Mouse (Mus musculus) neural tube, embryonic 10.5 days (tissue): ENCODE data around the gene Smim13.
"Not testable (repeated sequence)": the region's sequence is repeated elsewhere in the genome, so short reads cannot be mapped to it uniquely, and the experiment has no call there.

Source experiments
- DNase-seq: peaks from one replicate; pipeline ENCODE4 v3.0.0-alpha.2; 2017; ENCODE audit warnings: low spot score; ENCODE audit errors: extremely low spot score

Smim13 gene

DNA sequence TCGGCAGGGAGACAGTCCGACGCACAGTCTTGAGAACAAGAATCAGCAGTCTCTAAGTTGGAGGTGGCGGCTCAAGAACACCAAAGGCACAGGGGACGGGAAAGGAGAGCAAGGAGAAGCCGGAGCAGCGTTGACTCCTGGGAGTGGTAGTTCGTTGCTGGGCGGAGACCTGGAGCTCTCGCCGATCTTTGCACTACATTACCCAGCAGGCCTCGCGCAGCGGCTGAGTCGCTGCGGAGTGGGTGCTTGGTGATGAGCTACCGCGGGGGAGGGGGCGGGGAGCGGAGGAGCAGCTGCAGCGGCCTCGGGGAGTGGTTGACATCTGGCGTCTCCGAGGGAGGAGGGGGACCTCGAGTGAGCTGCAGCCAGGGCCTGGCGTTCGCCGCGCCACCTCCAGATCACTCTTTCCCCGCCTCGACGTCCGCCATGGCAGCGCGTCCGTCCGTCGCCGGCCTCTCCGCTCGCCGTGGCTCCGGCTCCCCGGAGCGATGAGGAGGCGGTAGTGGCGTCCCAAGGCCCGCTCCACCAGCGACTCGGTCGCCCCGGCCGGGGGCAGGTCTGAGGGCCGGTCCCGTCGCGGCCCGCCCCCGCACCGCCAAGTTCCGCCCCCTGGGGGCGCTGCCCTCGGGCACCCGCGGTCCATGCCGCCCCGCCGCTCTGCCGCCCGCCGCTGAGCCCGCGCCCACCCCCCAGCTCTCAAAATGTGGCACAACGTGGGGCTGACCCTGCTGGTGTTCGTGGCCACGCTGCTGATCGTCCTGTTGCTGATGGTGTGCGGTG lies at the start of gene Smim13:
TSS of gene Smim13 (plus strand) at position 307 of the 780 bp plus-strand sequence.
- peak; percentile 97 for DNase-seq

DNA sequence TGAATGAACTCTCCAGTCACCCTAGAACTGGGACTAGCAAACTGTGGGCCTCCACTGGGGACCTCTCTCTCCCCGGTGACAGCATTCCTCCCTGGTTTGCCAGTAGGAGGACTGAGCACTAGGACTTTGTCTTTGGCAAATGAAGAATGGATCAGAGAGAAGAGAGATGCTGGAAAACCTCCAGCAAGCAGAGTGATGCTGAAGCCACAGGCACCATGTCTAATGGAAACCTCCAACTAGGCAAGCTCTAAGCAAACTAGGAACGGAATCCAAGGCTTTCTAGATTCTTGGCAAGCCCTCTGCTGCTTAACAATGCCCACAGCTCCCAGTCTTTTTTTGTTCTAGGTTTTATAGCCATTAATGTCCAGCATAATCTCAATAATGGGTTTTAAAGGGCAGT lies 48.8 kb upstream of the Smim13 start:
- no peak for DNase-seq

DNA sequence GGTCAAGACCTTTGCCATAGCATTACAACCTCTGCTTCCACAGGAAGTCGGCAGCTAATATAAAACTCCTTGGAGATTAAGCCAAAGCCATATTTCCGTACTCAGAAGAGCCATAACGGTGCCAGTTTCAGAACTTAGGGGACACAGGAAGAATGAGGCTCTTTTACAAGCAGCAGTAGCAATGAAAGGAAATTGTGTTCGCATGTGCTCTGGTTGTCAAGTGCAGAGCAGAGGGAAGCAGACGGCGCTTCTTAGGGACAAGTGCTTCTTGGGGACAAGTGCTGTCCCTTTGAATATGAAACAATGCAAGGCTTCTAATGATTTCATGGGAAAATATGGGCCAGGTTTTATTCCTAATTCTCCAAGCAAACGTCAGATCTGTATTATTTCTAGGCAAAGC lies 46.4 kb upstream of the Smim13 start:
- no peak for DNase-seq

DNA sequence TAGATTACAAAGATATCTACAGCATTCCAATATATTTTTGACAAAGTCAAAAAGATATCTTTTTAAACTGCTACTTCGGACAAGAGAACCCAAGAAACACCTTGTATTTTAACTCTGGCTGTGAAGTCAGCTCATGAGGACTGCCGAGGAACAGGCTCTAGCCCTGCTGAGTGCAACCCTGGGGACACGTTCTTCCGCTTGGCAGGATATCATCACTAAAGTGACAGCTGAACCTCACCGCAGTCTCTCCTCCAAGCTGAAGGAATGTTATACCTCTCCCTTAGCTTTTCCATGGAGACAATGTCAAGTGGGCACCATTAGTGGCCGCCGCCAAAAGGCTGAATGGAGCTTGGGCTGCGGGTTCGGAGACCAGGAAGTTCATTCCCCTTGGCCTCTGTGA lies 46.0 kb upstream of the Smim13 start:
- DNase-seq = no peak

GRCm38 (mm10) chr13:41205568-41205967 lies 44.1 kb upstream of the Smim13 start:
- DNase-seq = not testable (repeated sequence)

DNA sequence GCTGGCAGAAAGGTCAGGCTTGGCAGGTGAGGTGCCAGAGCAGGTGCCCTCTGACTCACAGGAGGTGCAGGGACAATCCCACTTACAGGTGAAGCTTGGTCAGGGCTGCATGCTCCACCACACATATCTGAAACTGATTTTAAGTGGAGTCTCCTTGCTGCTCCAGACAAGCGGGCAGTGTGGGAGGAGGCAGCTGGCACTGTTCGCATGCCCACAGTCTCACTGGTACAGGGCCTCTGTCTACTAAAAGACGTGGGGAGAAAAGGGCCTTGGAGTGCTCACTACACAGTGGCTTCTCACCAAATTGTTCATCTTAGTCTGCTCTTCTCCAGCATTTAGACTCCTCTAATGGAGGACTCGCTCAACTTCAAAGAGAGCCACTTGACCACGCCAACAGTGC lies 43.4 kb upstream of the Smim13 start:
- DNase-seq = no peak

- no peak for DNase-seq
Observed at GRCm38 (mm10) chr13:41211276-41211675, 38.4 kb upstream of the Smim13 start.

GRCm38 (mm10) chr13:41212558-41213322 lies 36.9 kb upstream of the Smim13 start:
- DNase-seq = no peak

- DNase-seq = no peak
Observed at GRCm38 (mm10) chr13:41215669-41216068, 34.0 kb upstream of the Smim13 start.

DNA sequence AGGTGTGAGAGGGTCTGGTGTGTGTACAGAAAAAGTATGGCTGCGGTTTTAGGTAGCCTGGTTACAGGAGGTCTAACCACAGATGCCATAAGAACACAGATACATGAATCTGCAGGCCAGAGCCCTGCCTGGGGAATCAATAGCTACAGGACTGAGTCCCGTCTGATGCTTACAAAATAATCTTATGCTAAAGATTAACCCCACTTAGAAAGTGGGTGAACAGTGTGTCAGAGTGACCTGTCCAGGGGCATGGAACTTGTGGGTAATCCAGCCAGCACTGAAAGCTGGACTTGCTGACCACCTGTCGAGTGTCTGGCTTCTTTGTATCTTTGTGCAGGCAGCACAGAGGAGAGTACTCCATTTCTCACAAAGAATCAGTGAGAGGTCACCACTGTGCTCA lies 33.4 kb upstream of the Smim13 start:
- DNase-seq = no peak

DNA sequence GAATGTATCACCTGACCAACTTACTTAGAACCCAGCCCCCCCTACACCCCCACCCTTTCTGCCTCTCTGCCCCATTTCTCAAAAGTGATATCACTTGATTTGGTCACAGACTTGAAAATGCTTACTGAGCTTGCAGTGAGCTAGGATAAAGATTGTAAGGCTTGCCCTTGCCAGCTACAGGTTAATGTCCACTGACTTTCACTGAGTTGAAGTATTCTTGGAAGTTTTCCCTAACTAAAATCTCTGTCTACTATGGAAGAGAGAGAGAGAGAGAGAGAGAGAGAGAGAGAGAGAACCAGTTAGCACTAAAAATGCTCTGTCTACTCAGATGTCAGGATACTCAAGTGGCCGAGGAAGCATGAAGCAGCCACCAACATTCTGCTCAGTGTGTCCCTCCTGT lies 30.6 kb upstream of the Smim13 start:
- no peak for DNase-seq

GRCm38 (mm10) chr13:41219687-41220303 lies 29.8 kb upstream of the Smim13 start:
- peak; percentile 77 for DNase-seq

- peak; percentile 89 for DNase-seq
Observed at GRCm38 (mm10) chr13:41220304-41220834, 29.3 kb upstream of the Smim13 start, which contains the start of gene Elovl2. Gene Elovl2 (minus strand): TSS chr13:41220405.

- no peak for DNase-seq
Observed at GRCm38 (mm10) chr13:41226513-41226912, 23.1 kb upstream of the Smim13 start.

DNA sequence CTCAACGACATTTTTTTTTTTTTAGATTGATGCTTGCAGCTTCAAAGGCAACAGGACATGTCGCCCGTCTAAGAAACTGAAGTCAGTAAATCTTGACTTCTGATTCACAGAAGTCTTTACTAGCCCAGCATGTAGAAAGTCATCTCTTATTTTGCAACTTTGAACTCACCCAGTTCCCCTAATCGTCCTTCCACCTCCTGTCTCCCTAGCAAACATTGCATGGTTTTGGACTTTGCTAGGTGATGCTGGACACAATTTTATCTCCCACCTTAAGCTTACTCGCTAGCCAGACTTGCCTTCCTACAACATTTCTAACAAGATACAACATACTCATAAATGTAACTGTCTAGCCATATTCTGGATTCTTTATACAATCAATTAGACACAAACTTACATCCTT lies 21.6 kb upstream of the Smim13 start:
- no peak for DNase-seq

GRCm38 (mm10) chr13:41230256-41230655 lies 19.4 kb upstream of the Smim13 start:
- DNase-seq = no peak

DNA sequence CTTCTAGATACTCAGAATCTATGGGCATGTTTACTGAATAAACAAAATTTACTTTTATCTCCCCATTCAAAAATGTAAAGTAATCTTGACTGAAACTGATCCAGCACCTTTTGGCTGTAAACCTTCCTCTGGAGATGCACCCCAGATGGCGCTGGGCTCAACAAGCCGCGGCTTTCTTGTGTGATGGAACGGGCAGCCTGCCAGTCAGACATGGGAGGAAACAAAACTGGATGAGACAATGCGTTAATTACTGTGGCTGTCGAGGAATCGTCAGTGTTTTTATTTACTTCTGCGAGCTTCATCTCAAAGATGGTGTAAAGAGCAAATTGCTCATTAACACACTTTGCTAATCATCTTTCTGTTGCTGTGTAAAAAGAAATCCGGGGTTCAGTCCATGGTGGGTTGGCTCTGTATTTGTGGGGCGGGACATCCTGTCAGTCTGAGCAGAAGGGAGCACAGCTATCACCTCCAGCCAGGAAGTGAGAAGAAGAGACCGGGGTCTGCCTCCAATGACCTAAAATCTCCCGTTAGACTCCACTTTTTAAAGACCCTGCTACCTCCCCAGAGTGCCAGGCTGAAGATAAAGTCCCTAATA lies 18.2 kb upstream of the Smim13 start:
- DNase-seq = no peak

DNA sequence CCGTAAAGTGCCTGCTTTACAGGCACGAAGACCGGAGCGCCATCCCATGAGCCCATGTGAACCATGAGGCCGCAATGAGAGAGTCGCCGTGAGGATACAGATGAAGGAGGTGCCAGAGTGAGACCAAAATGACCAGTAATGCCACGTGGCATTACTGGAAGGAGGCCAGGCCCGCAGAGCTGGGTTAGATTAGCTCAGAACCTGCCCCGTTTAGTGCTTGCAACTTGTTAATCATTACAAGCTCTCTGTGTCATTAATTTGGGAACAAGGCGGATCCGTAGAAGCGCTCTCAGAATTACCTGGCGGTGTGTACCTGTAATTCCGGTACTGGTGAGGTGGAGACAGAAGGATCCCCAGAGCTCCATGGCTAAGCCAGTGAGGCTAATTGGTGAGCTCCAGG lies 17.4 kb upstream of the Smim13 start:
- DNase-seq = no peak

DNA sequence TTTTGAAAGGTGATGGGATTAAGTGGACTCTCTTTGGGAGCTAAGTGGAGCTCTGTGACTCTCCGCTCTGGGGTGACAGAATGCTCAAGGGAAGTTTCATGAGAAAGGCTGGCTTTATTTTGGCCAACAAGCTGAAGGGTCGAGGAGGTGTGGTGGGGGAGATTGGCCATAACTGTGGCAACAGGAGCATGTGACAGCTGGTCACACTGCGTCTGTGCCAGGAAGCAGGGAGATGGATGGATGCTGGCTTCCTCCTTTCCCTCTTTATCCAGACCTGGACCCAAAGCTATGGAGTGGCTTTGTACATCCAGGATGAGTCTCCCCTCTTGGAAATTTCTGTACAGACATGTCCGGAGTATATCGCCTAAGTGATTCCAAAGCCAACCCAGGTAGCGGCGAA lies 16.4 kb upstream of the Smim13 start:
- DNase-seq = no peak

- no peak for DNase-seq
Observed at GRCm38 (mm10) chr13:41235181-41235580, 14.5 kb upstream of the Smim13 start.
